Mouse (Mus musculus) right cerebral cortex, postnatal 25 days (tissue): ENCODE results near the gene Padi1.

ENCODE experiments used
- DNase-seq: peaks from one replicate; pipeline ENCODE4 v3.0.0; 2022

Padi1 gene

GRCm38 (mm10) chr4:140779803-140780397, 65.7 kb downstream of the Padi1 start:
- no peak for DNase-seq

- no peak for DNase-seq
These were observed 69.0 kb downstream of the Padi1 start for GRCm38 (mm10) chr4:140776623-140777022.

DNA sequence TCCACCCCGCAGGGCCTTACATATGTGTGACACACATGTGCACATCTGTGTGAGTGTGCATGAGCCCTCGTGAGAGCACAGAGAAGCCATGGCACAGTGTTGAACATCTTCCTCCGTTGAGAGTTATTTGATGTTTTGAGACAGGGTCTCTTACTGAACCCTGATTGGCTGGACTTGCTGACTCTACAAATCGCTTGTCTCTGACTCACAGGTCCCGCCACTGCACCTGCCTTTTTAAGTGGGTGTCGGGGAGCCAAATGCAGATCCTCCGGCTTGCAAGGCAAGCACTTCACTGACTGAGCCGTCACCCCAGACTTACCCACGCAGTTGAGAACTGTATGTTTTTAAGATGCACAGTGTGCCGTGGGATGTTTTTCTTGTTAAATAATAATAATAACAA, 69.7 kb downstream of the Padi1 start:
- no peak for DNase-seq

GRCm38 (mm10) chr4:140774893-140775292, 70.7 kb downstream of the Padi1 start:
- DNase-seq, result no peak

DNA sequence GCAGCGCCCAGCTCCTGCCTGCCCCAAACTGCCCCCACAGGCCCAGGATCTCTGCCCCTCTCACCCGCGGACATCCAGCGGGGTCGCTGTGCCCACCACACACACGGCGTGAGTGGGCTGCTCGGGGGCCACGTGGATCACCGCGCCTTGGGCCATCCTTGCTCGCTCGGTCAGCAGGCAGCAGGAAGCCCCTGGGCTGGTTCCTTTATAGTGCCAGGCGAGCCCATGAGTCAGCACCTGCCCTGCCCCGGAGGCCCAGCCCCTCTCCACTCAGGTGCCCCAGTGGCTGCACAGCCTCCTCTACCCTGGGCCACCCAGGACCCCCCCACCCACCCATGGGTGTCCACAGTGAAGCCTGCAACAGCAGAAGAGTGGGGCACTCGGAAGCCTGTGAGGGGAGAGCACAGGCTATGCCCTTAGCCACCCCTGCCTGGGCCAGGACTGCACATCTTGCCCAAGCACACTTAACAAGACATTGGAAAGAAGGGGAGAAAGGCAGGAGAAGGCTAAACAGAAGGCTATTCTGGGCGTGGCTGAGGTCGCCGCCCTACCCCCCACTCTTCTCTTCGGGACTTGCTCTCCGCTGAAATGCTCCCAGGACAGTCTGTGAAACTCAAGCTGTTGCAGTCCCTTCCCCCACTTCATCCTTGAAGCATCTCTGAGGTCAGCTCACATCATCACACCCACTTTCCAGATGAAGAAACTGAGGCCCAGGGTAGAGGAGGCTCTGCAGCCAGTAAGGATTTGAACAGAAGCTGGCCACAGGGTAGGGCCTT, 71.4 kb downstream of the Padi1 start, which contains the start of gene Padi4:
TSS of gene Padi4 (minus strand) at position 212 of the 776 bp plus-strand sequence.
- no peak for DNase-seq

DNA sequence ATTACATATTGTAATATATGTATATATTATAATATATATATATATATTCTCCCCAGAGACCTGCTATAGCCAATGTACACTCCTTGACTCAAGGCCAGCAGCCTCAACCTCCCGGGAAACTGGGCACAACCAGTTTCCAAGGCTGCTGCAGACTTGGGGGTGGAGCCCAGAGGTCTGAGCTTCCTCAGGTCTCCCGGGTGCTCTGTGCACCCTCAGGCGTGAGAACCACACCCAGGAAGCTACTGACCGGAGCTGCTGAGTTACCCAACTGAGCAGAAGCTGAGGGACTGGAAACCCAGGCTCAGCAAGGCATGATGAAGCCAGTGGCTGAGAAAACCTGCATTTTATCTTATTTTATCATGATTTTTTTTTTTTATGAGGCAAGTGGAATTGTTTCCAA, 74.5 kb downstream of the Padi1 start:
- no peak for DNase-seq

- no peak for DNase-seq
These were observed 75.1 kb downstream of the Padi1 start for GRCm38 (mm10) chr4:140770433-140770832.

DNA sequence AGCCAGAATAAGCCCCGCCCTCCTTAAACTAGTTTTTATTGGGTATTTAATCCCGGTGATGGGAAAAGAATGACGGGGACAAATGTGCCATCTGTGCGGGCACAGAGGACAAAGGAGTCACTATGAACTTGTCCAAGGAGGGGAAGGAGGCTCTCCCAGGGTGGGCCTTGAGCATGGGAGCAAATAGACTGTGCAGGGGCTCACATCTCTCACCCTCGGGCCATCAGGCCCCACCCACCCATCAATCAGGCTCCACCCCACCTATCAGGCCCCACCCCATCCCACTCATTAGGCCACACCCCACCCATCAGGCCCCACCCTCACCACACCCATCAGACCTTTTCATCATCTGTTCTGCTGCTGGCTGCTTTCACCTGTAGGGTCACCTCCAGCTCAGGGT, 76.6 kb downstream of the Padi1 start:
- DNase-seq, result no peak

DNA sequence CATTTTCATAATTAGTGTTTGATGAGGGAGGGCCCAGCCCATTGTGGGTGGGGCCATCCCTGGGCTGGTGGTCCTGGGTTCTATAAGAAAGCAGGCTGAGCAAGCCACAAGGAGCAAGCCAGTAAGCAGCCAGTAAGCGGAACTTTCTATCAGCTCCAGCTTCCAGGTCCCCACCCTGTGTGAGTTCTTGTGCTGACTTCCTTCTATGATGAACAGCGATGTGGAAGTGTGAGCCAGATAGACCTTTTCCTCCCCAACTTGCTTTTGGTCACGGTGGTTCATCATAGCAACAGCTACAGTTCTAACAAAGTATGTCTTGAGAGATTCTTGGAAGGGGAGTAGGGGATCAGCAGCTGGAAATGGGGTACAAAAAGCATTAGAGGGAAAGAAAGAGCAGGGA, 79.6 kb downstream of the Padi1 start:
- DNase-seq, result no peak

GRCm38 (mm10) chr4:140763158-140763557, 82.4 kb downstream of the Padi1 start:
- DNase-seq, result no peak
